Mouse (Mus musculus) A20 (cell line): ENCODE data around the gene Cep164.
"Not testable (repeated sequence)": the region's sequence is repeated elsewhere in the genome, so short reads cannot be mapped to it uniquely, and the experiment has no call there.

Experiments
- DNase-seq: peaks from one replicate; pipeline ENCODE4 v3.0.0-alpha.2; 2011; ENCODE audit warnings: low read depth, low spot score

The Cep164 gene

GRCm38 (mm10) chr9:45788405-45788804 lies 40.1 kb downstream of the Cep164 start:
- no peak for DNase-seq

- DNase-seq = no peak
Measured at GRCm38 (mm10) chr9:45787547-45787946, 40.9 kb downstream of the Cep164 start.

DNA sequence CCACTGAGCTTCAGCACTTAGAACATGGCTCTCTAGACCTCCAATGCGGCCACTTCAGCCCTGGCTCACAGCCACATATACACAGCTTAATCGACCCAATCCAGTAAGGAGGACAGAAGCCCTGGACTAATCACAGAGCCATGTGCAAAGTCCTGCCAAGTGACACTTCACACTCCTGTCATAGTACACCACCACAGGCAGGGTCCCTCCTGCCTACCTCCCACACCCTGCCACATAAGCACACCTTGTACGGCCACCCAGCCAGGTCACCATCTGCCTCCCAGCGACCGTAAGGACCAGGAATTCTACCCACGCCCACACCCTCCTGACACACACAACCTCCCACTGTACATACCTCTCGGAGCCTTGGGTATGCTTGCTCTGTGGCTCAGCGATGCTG lies 41.4 kb downstream of the Cep164 start:
- no peak for DNase-seq

DNA sequence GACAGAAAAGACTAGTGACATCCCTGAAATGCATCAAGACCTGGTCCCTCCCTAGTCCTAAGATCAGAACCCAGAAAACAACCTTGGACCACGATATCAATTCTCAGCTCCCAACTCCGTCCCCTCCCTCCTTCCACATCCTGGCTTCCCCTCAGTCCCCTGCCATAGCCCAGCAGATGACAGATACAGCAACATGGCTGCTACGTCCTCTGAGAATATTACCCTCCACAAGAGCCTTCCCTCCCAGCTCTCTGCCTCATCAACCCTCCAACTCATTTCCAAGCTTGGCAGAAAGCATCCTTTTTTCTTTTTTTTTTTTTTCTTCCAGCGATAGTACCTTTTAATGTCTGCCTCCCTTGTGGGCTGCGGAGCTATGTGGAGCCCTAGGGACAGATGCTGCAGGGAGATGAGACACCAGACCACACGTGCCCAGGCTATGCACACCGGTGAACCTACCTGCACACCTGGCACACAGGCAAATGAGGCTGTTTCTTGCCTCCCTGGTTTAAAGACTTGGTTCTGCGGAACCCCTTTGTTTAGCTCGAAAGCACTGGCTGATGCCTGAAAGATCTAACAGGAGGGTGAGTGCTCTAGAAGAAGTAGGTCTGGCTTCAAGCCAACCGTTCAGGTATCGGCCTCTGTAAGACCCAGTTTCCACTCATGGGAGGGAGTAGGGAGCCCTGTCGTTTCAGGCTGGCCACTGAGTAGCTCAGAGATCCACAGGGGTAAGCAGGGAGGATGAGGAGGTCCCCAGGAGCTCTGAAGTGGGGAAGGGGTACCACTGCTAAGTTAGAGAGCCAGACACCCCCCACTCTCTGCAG lies 45.0 kb downstream of the Cep164 start:
- no peak for DNase-seq

DNA sequence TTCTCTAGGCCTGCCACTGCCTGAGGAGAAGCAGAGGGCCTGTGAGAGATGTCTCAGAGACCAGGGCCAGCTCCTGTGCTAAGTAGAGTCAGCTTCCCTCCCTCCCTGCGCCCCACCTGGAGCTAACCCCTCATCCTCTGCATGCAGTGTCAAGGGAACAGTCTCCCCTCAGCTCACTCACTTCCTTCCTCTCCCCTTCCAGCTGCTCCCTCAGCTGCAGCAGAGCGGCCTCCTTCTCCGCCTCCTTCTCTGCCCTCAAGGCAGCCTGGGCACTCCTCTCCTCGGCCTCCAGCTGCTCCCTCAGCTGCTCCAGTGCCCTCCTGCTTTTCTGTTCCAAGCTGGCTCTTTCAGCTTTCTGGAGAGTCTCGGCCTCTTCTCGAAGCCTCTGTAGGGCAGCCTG lies 49.3 kb downstream of the Cep164 start:
- no peak for DNase-seq

DNA sequence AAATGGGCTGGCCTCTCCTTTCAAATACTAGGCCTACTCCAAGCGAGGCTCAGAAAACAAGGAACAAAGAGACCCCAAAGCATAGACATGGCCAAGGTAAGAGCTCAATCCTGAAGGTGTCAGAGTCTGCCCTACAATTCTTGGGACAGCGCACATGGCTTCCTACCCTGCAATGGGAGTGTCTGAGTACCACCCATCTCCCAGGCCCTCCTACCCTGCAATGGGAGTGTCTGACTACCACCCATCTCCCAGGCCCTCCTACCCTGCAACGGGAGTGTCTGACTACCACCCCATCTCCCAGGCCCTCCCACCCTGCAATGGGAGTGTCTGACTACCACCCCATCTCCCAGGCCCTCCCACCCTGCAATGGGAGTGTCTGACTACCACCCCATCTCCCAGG lies 52.3 kb downstream of the Cep164 start:
- not testable (repeated sequence) for DNase-seq

- DNase-seq = peak; percentile 32
Measured at GRCm38 (mm10) chr9:45774088-45774487, 54.4 kb downstream of the Cep164 start.

GRCm38 (mm10) chr9:45769596-45769995 lies 58.9 kb downstream of the Cep164 start:
- no peak for DNase-seq

DNA sequence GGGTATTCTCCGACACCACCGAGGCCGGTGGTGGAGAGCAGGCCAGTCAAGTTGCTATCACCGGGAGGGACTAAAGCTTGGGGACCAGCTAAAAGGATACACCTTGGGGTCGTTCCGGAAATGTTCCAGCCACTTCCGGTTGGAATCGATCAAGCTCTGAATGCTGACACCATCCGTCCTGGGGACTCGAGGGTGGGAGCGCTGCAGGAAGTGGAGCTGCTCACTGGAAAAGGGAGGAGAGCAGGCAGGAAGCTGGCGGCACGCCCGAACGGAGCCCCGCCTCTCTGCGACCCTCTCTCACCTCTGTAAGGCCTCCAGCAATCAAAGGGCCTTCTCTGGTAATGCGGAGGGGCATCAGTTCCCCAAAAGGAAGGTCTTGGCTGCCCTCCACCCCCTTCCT lies 60.1 kb downstream of the Cep164 start:
- no peak for DNase-seq

DNA sequence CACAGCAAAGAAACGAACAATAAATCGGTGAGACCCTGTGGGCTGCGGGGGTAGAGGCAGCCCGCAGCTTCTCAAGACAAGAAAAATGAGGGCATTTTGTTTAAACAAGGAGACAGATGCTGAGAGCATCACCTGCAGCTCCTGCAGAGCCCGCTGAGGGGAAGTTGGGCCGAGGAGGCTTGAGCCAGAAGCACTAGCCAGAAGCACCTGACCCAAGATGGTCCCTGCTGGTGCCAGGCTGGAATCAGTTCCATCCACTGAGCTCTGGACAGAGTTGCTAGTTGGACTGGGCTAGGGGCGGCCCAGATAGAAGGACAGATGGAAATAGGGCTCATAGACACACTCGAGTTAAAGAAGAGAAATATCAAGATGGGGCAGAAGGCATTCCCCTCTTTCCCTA lies 61.3 kb downstream of the Cep164 start:
- no peak for DNase-seq

DNA sequence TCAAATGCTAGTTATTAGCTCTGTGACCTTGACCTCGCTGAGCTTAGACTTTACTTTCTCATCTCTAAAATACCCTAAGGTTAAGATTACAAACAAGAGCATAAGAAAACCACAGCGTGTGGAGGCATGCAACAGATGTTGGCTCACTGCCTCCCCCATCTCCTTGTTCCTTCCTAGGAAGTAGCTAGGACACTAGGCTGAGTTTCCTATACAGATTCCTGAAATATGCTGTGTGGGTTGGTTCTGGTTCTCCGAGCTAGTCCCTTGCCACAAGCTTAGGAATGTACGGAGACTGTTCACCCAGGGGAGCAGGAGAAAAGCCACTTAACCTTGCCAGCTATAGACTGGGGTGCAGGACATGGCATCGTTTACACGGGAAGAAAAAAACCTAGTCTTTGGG lies 62.3 kb downstream of the Cep164 start:
- DNase-seq = no peak

GRCm38 (mm10) chr9:45754452-45755091 lies 73.9 kb downstream of the Cep164 start:
- peak; percentile 63 for DNase-seq

DNA sequence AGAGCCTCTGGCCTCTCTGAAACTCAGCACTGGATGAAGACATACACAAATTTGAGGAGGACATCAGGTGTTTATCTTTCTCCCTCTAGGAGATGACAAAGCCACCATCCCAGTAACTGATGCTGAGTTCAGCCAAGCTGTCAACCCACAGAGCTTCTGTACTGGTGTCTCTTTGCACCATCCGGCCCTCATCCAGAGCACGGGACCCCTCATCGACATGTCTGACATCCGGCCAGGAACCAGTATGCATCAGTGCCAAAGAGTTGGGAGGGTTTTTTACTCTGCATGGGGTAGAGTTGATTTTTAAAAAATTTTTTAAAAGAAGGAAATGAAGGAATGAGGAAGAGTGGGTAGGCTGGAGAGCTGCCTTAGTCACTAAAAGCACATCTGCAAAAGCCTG lies 78.6 kb downstream of the Cep164 start:
- no peak for DNase-seq

DNA sequence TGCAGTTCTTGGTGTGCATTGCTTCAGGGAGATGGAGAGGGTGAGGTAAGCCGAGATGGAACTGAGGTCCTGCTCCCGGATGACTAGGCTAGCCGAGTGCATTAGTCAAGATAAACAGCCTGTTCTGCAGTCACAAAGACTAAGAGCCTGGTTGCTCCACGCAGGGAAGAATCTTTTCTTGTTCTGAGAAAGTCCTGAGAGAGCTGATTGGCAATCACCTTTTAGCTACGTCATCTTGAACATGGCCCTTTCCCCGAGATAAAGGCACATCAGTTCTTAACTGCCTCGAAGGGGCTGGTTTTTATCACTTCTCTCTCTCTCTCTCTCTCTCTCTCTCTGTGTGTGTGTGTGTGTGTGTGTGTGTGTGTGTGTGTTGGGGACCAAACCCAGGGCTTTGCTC lies 83.0 kb downstream of the Cep164 start:
- DNase-seq = no peak

DNA sequence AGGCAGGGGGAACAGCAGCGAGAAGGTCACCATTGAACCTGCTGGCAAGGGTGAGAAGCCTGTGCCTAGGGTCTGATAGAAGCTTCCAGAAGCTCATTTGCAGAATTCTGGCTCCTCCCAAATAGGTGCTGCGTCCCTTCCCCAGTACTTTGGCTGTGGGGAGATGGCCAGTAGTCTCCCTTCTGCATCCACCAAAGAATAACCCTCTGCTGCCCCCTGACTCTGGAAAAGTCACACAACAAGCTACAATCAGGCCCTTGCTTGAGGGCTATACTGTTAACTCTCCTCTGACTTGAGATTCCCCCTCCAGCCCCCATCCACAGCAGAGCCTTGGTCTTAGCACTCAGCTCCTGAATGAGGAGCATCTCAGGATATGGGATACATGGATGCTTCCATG lies 87.9 kb downstream of the Cep164 start:
- DNase-seq = peak; percentile 7

- DNase-seq = no peak
Measured at GRCm38 (mm10) chr9:45739702-45740583, 88.5 kb downstream of the Cep164 start.

DNA sequence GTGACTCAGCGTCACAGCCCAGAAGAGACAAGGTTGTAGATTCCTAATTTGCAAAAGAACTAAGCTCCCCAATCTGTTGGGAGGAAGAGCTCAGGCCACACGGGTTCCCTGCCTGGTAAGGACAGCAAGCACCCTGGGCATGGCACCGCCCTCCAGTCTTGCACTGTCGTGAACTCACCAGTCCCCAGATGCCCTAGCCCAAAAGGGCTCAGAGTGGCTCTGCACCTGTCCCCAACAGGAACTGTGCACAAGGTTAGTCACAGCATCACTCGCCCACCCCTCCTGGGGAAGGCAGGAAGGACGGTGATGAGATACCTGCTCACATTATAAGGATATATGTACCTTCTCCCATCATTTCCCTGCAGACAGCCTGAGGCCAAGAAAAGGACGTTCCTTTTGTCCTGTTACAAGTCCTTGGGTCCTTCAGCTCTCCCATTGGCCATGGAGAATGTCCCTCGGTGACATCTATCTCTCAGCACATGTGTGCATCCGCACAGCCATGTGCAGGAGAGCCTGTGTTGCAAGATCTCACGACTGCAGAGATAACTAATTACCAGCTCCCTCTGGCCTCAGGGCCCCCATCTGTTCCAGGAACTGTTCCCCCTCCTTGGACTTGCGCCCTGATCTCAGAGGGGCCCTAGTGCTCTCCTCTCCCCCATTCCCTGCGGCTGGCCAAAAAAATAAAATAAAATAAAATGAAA lies 89.3 kb downstream of the Cep164 start:
- no peak for DNase-seq

DNA sequence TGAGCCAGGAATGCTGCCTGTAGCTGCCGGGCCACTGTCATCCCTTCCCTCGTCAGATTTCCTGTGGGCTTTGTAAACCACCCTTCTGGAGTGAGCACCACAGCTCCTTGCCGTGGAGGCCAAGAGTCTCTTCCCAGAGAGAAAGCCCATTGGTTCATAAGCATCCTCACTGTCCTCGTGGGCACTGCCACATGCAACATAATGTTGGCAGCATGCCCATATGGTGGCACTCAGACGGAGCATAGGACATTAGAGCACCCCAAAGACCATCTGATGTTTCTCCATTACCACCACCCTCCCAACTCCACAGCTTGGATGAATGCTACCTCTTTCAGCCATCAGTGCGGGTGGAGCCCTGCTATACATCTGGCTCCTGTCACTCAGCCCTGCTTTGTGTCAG lies 95.2 kb downstream of the Cep164 start:
- DNase-seq = no peak

DNA sequence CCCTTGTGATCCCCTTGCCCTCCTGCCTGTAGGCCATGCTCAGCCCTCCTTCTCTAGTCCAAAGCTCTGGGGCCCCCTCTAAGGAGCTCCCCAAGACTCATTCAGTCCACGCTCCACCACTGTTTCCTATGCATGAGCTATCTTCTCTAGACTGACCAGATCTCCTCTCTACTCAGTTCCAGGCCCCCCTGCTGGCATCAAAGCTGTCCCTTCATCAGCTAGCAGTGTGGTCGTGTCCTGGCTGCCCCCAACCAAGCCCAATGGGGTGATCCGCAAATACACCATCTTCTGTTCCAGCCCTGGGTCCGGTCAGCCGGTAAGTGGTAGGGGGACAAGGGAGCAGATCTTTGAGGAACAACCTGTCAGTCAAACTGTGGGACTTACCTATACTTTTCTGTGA lies 96.6 kb downstream of the Cep164 start:
- DNase-seq = no peak

DNA sequence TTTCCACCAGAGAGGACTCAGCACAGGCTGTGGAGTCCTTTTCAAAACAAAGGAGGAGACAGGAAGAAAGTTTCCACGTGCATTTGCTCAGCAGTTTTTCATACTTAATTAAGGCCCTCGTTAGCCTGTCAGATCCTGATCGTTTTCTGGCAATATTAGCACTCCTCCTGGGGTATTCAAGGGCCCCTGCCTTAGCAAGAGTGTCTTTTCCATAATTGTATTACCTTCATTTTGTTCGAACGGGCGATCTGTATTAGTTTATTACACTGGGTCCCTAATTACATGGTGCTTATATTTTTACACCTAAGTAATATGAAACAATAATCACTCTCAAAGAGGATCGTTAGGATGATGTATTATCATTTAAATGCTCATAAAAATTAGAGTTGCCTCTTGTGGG lies 108.5 kb downstream of the Cep164 start:
- no peak for DNase-seq
